Mouse (Mus musculus): ENCODE measurements around the gene A3galt2. TPM values are rescaled to one million over a fixed set of nuclear protein-coding genes. Genes with fewer than 3 reads are reported as not detected.

Gene A3galt2
- 0.28 and 0.33 TPM in 2 replicates for polyA plus RNA-seq (2012; rRNA removed)

DNA sequence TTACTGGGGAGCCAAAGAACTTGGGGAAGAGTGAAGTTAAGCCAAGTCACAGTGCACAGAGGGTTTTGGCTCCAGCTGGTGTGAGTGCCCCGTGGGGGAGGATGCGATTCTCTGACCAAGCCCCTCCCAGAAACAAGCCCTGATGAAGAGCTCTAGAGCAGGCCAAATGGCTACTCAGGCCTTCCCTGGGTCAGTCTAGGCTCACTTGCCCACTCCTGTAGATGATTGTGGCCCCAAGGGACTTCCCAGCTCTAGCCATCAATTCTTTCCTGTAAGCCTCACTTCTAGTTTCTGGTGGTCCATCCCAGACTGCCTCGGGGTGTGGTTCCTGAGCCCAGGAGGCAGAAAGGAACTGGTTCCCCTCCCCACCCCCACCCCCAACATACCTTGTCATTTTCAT, at the start of gene A3galt2:
Gene A3galt2, plus strand, starts transcription at position 301 of the 400 bp plus-strand sequence.
- DNase-seq (ENCODE audit: low spot score), result no peak

DNA sequence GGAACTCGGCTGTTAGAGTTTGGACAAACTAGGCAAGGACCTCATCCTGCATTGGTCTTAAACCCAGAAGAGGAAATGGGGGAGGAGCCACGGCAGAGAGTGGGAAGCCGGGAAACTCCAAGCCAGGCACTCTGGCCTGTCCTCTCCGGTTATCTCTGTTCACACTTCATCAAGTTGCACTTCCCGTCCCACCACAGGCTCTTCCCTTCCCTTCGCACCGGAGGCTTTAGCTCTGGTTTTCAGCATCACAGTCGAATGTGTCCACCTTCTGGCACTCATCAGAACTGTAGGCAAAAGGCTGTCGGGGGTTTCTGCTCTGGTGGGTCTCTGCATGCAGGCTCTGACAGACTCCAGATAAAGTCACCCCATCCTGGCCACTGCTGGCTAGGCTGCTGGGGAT, 48.5 kb upstream of the A3galt2 start:
- no peak for DNase-seq (ENCODE audit: low spot score)

DNA sequence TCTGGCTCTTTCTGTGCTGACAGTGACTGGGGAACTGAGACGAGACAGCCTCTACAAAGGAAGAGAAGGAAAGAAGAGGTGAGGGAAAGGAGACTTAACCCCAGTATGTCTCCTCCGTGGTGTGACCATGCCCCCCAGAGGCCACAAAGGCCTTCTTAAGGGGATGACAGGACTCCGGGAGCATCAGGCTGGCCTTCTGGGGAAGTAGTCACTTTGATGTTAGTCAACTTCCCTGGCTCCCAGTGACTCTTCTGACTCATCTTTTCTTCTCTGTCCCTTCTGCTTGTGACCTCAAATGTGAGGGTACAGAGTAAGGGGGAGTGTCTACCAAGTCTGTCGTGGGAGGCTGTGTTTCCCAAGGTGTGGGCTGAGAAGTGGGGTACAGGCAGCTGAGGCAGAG, 47.8 kb upstream of the A3galt2 start:
- DNase-seq (ENCODE audit: low spot score), result no peak

DNA sequence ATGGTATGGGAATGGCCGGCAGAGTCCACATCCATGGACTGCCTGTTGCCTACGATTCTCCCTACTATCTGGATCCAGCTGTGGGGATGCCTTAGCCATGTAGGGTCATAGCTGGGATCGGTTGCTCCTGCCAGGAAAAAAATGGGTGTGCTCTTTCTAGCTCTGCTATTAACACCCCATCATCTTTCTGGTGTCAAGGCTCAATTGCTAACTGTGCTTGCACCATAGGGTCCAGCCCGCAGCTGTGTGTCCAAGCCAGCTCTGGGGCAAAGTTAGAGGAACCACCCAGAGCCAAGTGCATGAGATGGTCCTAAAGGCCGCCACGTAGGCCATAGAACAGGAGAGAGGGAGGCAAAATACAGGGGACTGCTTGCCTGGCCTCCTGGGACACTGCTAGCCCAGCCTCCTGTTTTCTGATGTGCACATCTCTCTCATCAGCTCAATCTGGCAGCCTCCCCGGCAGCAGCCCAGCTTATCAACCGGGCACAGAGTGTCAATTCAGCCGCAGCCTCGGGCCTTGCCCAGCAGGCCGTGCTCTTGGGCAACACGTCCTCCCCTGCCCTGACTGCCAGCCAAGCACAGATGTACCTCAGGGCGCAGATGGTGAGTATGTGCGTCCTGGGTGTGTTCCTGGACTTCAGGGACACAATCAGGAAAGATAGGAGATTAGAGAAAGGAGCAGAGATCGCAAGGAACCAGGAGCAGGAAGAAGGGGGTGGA, 45.9 kb upstream of the A3galt2 start:
- DNase-seq (ENCODE audit: low spot score), result no peak

DNA sequence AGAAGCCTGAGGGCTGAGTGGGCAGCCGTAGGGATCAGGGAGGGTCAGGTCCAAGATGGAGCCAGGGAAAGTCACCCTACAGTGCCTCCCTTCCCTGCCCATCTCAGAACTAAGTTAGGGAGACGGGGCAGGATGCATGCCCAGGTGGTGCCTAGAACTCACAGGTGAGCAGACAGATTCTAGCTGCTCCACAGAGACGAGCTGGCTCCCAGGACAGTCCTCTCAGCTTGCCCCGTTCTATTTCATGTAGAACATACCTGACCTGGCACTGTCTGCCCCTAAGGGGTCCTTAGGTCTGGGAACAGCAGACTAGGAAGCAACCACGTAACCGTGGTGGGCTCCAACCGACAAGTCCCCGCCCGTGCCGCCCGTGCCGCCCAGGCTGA, 45.4 kb upstream of the A3galt2 start:
- DNase-seq (ENCODE audit: low spot score), result no peak

DNA sequence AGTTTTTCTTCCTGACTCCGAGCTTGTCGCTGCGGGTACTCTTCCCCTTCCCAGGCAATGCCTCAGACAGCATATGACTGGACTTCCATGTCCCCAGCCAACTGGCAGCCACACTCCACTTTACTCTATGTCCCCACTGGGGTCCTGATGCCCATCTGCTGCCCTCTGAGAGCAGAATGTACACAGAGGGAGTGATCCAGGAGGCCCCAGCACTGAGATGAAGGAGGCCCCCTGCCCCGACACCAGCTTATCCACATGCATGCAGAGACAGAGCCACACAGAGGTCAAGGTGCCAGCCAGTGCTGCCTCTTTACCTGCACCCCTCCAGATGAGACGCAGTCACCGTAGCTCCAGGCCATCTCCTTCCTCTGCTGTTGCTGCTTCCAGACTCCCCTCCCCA, 44.9 kb upstream of the A3galt2 start:
- DNase-seq (ENCODE audit: low spot score), result no peak

DNA sequence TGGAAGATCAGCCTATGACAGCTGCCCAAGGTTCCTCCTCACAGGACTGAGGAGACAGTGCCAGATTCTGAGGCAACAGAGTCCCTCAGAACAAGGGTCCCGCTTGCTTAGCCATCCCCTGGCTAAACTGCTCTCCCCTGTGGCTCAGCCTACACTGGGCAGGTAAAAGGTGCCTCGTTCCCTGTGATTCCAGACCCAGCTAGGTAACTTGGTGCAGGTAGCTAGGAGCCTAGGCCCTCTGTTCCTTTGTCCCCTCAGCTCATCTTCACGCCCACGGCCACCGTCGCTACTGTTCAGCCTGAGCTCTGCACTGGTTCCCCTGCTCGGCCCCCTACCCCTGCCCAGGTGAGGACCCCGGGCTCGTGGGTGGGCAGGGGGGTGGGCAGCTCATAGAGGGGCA, 44.4 kb upstream of the A3galt2 start:
- DNase-seq (ENCODE audit: low spot score), result no peak

DNA sequence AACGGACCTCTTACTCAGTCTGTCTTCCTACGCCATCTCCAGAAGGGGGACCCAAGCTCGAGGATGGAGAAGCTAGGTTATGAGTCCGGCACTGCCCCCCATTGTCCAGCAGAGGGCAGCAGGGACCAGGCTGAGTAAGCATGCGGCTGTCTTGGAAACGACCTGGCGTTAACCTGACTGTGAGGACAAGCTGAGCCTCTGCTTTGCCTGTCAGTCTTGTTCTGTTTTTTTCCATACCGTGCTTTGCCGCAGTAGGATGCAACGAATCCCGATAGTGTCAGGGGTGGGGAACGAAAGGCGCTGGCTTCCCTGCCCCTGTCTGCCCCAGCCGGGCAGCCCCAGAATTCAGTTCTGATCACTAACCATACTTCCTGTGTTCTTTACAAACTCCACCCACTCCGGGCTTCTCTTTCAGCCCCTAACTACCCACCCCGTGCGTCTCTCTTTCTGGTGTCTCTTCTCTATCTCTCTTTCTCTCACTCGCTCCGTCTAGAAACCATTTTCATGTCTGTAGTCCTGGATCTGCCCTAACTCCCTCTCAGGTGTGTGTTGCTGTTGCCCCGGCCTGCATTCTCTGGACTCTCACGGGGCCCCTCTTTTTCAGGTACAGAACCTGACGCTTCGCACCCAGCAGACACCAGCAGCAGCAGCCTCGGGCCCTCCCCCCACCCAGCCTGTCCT, 43.6 kb upstream of the A3galt2 start:
- DNase-seq (ENCODE audit: low spot score), result peak; percentile 72

DNA sequence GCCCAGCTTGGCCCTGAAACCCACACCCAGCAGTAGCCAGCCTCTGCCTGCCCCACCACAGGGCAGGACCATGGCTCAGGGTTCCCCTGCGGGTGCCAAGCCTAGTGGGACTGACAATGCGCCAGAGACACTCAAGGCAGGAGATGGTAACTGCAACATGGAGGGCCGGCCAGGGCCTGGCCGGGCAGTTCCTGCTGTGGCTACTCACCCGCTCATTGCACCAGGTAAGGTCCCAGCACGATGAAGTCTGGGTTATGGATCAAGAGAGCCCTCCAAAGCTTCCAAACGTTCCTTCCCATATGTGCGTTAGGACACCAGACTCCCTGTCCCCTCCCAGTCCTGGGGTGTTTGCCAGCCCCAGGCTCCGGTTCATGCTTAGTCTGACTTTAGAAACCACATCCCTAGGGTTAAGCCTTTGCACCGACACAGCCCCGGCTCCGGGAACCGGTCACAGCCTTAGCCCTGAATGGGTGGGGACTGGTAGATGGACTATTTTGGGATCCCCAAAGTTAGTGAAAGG, 43.0 kb upstream of the A3galt2 start:
- no peak for DNase-seq (ENCODE audit: low spot score)

DNA sequence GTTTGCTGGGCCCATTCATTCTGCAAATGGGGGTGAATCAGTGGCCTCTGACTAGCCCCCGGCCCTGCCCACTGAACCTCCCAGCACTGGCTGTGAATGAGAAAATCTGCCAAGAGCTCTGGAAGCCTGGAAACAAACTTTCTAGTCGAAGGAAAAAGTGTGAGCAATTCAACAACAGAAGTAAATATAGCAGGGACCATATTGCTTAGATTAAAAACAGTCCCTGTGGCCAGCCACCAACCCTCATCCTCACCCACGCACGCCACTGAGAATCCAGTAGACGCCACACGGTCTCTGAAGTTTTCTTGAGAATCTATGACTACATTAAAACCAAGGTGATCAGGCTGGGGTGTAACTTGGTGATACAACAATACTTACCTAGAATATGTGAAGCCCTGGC, 42.2 kb upstream of the A3galt2 start:
- DNase-seq (ENCODE audit: low spot score), result no peak

DNA sequence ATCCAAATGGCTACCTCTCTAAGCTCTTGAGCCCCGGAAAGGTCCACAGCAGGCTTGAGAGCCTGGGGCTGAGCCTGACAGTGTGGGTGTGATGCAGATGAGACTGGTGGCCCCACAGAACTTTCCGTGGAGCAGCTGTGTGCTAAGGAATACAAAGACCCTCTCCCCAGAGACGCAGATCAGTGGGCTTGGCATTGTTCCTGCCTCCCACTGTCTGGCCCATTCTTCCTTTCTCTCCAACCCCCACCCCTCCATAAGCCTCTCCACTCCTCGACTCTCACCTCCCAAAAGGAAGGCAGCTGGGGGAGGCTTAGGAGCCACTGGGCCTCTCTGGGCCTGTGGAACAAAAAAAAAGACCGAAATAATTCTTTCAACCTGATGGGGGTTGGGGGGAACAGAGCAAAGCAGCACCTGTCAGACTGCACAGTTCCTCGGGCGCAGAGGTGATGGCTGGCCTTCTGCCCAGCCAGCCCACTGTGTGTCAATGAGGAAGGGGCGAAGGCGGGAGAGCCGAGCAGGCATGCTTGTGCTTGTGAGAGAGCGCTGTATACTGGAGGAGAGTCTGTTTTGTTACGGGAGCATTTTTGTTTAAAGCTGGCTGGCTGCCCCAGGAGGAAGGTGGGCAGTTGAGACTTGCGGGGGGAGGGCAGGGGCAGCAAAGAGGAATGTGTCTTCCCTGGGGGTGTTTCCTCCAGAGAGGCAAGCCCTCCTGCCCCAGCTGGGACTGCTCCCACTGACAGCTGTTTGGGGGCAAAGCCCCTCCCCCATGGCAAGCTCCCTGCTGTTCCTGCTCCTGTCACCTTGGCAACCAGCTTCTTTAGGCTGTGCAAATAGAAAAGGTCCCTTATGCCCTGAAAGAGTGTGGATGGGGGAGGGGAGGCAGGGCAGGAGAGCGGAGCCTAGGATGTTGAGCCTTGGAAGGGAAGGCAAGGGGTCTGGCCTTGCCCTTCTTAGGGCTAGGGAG, 39.6 kb upstream of the A3galt2 start:
- DNase-seq (ENCODE audit: low spot score), result no peak

DNA sequence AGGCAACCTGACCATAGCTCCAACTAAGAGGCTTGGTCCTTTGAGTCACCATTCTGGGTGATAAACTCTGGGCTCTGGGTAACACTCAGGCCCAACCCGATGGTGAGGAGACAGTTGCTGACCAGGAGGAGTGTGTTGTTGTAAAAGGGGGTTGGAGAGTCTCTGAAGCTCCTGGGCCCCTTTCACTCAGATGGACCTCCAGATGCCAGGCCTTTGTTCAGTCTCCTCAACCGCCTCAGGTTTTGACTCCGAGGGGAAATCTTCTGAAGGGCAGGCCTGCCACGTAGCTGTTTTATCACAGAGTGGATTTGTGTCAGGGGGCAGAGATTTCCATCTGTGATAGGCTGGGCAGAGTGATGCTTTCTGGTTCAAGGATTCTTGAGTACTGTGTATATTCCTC, 38.9 kb upstream of the A3galt2 start:
- no peak for DNase-seq (ENCODE audit: low spot score)

DNA sequence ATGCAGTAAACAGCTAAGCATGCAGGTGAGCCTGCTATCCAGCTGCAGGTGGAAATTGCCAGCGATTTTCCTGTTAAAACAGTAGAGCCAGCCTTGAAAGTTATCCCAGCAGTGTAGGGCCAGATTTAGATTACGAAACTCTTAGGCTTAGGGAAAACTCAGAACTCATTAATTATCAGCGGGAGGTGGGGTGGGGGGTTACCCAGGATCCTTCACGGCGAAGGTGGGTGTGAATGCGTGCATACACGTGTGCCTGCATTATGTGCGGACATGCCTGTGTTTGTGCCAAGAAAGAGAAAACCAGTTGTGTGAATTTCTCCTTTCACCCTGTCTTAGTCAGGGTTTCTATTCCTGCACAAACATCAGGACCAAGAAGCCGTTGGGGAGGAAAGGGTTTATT, 38.4 kb upstream of the A3galt2 start:
- DNase-seq (ENCODE audit: low spot score), result no peak

DNA sequence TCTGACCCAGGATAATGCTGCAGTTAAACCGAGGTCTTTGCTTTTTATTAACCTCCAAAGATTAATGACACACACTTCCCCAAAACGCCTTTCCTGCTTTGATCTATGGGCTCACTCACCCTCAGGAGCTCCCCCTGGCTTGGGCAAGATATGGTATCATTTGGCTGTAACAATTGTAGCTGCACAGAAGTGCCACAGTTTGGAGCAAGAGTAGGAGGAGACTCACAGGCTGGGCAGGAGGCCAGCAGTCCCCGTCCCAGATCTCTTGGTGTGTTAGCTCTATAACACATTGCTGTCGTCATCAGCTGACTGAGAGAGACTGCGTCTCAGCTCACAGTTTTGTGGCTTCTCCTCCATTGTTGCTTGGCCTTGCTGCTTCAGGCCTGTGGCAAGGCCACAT, 35.1 kb upstream of the A3galt2 start:
- no peak for DNase-seq (ENCODE audit: low spot score)

DNA sequence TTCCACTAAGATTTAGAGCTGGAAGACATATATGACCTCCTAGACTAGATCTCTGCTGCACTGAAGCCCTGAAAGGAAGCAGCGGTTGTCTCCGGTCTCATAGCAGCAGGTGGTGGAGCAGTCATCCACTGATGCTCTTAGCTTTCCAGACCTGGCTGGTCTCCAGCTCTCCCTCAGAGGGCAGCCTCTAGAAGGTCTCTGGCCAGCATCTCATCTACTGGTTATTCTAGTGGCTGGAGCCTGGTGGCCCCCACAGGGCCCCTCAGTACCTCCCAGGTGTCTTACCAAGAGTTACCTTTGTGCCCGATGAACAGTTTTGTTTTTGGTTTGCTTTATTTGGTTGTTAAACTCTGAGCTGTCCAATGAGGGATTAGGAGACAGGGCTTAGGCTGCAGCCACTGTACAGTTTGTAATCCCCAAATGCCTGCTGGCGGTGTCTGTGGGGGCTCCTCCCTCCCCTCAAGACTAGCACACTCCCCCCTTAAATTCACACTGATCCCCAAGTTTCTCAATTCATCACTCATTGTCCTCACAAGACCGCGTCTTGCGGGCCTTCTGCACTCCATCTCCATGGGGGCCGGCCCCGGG, 34.0 kb upstream of the A3galt2 start:
- DNase-seq (ENCODE audit: low spot score), result no peak

DNA sequence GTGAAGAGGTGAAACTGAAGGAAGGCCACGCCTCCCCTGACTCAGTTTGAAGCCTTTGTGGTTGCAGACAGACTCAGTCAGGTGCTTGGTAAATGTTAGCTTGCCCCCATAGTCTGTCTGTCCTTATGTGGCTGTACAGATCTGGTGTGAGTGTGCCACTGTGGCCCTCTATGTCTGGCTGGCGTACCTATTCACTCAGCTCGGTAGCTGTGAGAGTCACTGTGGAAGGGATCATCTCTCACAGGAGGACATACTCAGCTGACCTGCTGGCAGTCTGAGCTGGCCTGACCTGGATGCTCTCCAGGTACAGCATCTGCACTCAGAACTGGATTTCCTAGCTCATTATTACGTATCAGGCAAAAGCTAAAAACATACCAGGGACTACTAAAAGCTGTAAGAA, 33.4 kb upstream of the A3galt2 start:
- no peak for DNase-seq (ENCODE audit: low spot score)

DNA sequence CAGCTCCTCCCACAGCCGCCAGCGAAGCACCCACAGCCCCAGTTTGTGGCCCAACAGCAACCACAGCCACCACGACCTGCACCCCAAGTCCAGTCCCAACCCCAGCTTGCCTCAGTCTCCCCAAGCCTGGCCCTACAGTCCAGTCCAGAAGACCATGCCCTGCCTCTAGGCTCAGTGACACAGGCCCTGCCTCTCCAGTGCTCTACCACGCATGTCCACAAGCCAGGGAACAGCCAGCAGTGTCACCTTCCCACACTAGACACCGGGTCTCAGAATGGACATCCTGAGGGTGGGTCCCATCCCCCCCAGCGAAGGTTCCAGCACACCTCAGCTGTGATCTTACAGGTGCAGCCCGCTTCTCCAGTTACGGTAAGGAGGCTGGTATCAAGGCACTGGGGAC, 32.2 kb upstream of the A3galt2 start:
- DNase-seq (ENCODE audit: low spot score), result no peak

DNA sequence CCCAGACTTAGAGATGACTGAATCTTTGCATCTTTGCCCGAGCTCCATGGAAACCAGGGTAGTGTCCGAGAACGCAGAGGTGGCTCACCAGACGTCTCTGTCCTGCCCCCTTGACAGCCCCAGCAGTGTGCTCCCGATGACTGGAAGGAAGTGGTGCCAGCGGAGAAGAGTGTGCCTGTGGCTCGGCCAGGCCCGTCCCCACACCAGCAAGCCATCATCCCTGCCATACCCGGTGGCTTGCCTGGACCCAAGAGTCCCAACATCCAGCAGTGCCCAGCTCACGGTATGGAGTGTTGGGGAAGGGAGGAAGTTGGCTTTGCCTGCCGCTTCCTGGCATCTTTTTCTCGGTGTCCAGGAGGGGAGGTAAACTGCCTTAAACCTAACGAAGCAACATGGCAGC, 31.7 kb upstream of the A3galt2 start:
- DNase-seq (ENCODE audit: low spot score), result no peak

DNA sequence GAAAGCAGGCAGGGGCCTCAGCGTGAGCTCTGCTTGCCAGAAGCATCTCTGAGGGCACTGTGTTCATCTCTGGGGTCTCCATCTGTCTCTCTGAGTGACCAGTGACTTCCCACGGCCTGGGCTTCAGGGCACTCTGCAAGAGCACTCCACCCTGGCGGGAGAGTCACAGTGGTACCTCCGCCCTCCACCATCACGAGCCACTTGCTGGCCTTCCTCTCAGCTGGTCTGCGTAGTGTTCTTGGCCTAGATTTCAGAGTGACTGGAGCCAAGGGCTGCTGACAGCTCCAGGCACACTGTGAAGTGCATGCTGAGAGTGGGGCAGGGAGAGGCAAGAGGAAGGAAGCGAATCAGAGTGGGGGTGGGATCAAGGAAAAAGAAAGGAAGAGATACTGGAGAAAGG, 31.1 kb upstream of the A3galt2 start:
- DNase-seq (ENCODE audit: low spot score), result no peak

DNA sequence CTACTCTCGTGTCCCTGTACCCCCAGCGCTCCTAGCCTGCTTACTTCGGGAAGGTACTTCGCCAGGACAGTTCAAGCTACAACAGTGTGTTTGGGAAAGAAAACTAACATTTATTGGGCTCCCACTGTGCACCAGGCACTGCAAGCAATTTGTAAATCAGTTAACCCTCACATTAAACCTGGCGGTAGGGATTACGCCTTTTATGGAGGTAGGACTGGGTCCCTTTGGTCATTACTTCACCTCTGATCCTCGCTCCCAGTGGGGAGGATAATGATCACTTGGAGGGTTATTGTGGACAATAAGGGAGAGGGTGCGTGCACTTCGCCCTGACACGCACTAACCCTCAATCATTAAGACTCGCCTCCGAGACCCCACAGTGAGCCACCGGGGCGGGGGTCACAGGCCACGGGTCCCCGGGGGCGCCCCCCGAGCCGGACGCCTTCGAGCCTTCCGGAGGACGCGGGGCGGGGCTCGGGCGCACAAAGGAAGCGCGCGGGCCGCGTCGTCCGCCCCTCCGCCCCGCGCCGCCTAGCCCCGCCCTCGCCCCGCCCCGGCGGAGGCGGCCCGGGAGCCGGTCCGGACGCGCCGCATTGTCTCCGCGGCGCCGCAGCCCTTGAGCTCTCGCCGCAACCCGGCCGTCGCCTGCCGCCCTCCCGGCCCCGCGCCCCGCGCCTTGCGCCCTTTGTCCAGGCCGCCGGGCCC, 28.0 kb upstream of the A3galt2 start:
- DNase-seq (ENCODE audit: low spot score), result peak; percentile 85

DNA sequence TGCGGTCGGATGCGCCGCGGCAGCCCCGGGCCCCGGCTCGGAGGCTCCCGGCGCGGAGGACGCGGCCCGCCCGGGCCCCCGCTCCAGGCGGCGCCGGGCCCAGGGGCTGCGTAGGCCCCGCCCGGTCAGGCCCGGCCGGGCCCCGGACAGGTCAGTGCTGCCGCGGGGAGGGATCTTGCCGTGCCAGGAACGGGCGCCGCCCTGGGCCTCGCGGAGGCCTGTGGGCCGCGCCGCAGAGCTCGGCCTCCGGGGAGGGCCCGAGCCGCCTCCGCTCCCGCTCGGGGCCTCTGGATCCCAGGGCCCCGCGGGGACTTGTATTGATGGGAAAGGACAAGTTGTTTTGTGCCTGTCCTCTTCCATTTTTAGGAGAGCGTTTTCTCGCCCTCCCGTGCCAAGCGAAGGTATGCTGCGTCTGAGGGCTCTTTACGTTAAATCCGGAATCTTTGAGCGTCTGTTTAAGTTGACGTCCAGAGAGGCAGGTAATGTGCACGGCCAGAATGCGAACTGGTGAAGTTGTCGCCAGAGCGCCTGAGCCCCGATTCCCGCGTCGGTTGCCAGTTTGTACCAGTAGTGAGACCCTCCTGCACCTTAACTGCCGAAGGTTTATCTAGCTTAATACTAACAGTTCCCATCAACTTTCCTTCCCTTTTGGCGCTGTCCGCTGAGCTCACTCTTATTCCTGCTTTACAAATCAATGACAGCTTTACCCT, 27.3 kb upstream of the A3galt2 start:
- DNase-seq (ENCODE audit: low spot score), result no peak

Data from urinary bladder, adult 2 months (tissue).